Mouse (Mus musculus): ENCODE data around the gene Krt5. TPM values are rescaled to one million over a fixed set of nuclear protein-coding genes. Genes with fewer than 3 reads are reported as not detected.

The Krt5 gene
- polyA plus RNA-seq (2015; fragmentation: Nextera tagmentation; extraction: Ambion mirVana) = 0.08 TPM in 1 of 2 replicates, not detected in the other

- no peak within 1 kb of the TSS for H3K27ac ChIP-seq (ENCODE audit: low read length)
- no peak within 1 kb of the TSS for H3K9ac ChIP-seq (ENCODE audit: low read depth, low read length)
- H3K4me2 ChIP-seq (ENCODE audit: low read length) = no peak within 1 kb of the TSS
- WGBS = 82% methylated on average over 13 of the region's 13 CpGs
- no peak for ATAC-seq
- H3K9me3 ChIP-seq (replicated peaks; ENCODE audit: control insufficient read depth, low read length, poor library complexity, severe bottlenecking) = no peaks in the 10 kb centered on the region
- no peaks in the 10 kb centered on the region for H3K36me3 ChIP-seq (ENCODE audit: control insufficient read depth, insufficient read depth, low read length)
- H3K4me3 ChIP-seq (ENCODE audit: low read depth, low read length) = no peak within 1 kb of the TSS
- no peaks in the 10 kb centered on the region for H3K4me1 ChIP-seq (ENCODE audit: control insufficient read depth, insufficient read depth, low read length)
- H3K27me3 ChIP-seq (ENCODE audit: control insufficient read depth, insufficient read depth, low read depth, low read length) = no peaks in the 10 kb centered on the region
Measured at GRCm38 (mm10) chr15:101712720-101713119, at the start of gene Krt5. Gene Krt5 (minus strand): TSS chr15:101712898.

GRCm38 (mm10) chr15:101742711-101743110, 30.0 kb upstream of the Krt5 start, which contains the start of gene Krt71:
Gene Krt71 (minus strand): TSS chr15:101743109.
- Histone ChIP-seq H3K27ac (ENCODE audit: low read length) (no peak within 1 kb of the TSS), H3K27me3 (ENCODE audit: control insufficient read depth, insufficient read depth, low read depth, low read length) (no peaks in the 10 kb centered on the region; the same call in 1 of the 2 replicates), H3K9ac (ENCODE audit: low read depth, low read length) (no peak within 1 kb of the TSS), H3K4me3 (ENCODE audit: low read depth, low read length) (no peak within 1 kb of the TSS), H3K4me2 (ENCODE audit: low read length) (no peak within 1 kb of the TSS), H3K4me1 (ENCODE audit: control insufficient read depth, insufficient read depth, low read length) (no peaks in the 10 kb centered on the region), H3K36me3 (ENCODE audit: control insufficient read depth, insufficient read depth, low read length) (no peaks in the 10 kb centered on the region), H3K9me3 (replicated peaks; ENCODE audit: control insufficient read depth, low read length, poor library complexity, severe bottlenecking) (no peaks in the 10 kb centered on the region)
- WGBS = 58% methylated on average over 14 of the region's 14 CpGs
- ATAC-seq = no peak

- no peaks in the 10 kb centered on the region for H3K4me1 ChIP-seq (ENCODE audit: control insufficient read depth, insufficient read depth, low read length)
- no peaks in the 10 kb centered on the region; the same call in 1 of the 2 replicates for H3K27me3 ChIP-seq (ENCODE audit: control insufficient read depth, insufficient read depth, low read depth, low read length)
- H3K4me3 ChIP-seq (ENCODE audit: low read depth, low read length) = no peak overlapping the region
- ATAC-seq = no peak
- no peak overlapping the region for H3K27ac ChIP-seq (ENCODE audit: low read length)
- no peak overlapping the region for H3K4me2 ChIP-seq (ENCODE audit: low read length)
- H3K36me3 ChIP-seq (ENCODE audit: control insufficient read depth, insufficient read depth, low read length) = no peaks in the 10 kb centered on the region
- no peak overlapping the region for H3K9ac ChIP-seq (ENCODE audit: low read depth, low read length)
- WGBS = 69% methylated on average over 7 of the region's 7 CpGs
- H3K9me3 ChIP-seq (replicated peaks; ENCODE audit: control insufficient read depth, low read length, poor library complexity, severe bottlenecking) = no peaks in the 10 kb centered on the region
Measured at GRCm38 (mm10) chr15:101737786-101738185, 25.1 kb upstream of the Krt5 start.

DNA sequence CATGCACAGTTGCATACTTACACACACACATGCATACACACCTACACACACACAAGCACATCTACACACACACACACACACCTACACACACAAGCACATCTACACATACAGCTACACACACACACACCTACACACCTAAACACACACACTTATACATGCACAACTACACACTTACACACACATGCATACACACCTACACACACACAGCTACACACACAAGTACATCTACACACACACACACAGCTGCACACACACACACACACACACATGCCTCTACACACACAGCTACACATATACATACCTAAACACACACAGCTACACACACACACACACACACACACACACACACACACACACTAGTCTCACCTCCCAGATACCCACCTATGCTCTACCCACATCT, 18.0 kb upstream of the Krt5 start:
- H3K4me2 ChIP-seq (ENCODE audit: low read length) = no peak overlapping the region
- no peaks in the 10 kb centered on the region for H3K36me3 ChIP-seq (ENCODE audit: control insufficient read depth, insufficient read depth, low read length)
- H3K27ac ChIP-seq (ENCODE audit: low read length) = no peak overlapping the region
- no peaks in the 10 kb centered on the region for H3K9me3 ChIP-seq (replicated peaks; ENCODE audit: control insufficient read depth, low read length, poor library complexity, severe bottlenecking)
- no peak overlapping the region for H3K9ac ChIP-seq (ENCODE audit: low read depth, low read length)
- ATAC-seq = no peak
- H3K4me3 ChIP-seq (ENCODE audit: low read depth, low read length) = no peak overlapping the region
- no peaks in the 10 kb centered on the region for H3K27me3 ChIP-seq (ENCODE audit: control insufficient read depth, insufficient read depth, low read depth, low read length)
- H3K4me1 ChIP-seq (ENCODE audit: control insufficient read depth, insufficient read depth, low read length) = no peaks in the 10 kb centered on the region

DNA sequence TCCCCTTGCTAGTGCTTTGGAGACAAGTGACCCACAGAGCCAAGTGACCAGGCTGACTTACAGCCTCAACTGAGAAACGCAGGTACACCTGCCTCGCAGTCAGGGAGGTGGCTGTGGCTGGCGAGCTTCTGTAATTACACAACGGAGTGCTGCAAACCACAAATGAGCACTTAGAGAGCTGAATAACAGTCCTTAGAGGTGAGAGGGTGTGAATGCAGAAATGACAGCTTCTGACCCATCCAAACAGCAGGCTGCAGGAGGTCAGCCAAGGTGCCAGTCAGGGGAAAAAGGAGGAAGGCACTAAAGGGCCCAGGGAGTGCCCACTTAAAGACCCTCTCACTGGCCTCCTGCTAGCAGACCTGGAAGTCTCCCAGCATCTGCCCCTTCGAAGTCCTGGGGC, 12.0 kb upstream of the Krt5 start:
- ATAC-seq = no peak
- no peak overlapping the region for H3K9ac ChIP-seq (ENCODE audit: low read depth, low read length)
- 78% methylated on average over 5 of the region's 5 CpGs for WGBS
- H3K27me3 ChIP-seq (ENCODE audit: control insufficient read depth, insufficient read depth, low read depth, low read length) = no peaks in the 10 kb centered on the region
- H3K27ac ChIP-seq (ENCODE audit: low read length) = no peak overlapping the region
- H3K4me3 ChIP-seq (ENCODE audit: low read depth, low read length) = no peak overlapping the region
- no peaks in the 10 kb centered on the region for H3K4me1 ChIP-seq (ENCODE audit: control insufficient read depth, insufficient read depth, low read length)
- H3K9me3 ChIP-seq (replicated peaks; ENCODE audit: control insufficient read depth, low read length, poor library complexity, severe bottlenecking) = no peaks in the 10 kb centered on the region
- no peak overlapping the region for H3K4me2 ChIP-seq (ENCODE audit: low read length)
- H3K36me3 ChIP-seq (ENCODE audit: control insufficient read depth, insufficient read depth, low read length) = no peaks in the 10 kb centered on the region

DNA sequence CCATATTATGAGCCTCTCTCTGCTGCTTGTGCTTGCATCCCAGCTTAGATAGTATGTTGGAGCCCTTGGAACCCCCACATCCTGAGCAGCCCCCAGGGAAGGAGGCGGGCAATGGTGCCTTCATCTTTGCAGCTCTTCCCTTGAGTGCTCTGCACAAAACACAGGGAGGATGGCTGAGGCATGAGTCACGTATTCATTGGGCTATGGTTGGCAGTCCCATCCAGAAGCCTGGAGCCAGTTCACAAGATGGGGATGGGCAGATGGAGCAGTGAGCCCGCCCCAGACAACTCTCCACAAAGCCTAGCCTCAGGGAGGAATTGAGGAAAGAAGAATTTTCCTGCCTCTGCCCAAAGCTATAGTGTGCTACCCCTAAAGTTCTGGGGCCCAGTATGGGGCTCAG, 3.1 kb upstream of the Krt5 start:
- no peaks in the 10 kb centered on the region for H3K36me3 ChIP-seq (ENCODE audit: control insufficient read depth, insufficient read depth, low read length)
- WGBS = 69% methylated on average over 3 of the region's 3 CpGs
- H3K9me3 ChIP-seq (replicated peaks; ENCODE audit: control insufficient read depth, low read length, poor library complexity, severe bottlenecking) = no peaks in the 10 kb centered on the region
- ATAC-seq = no peak
- no peak overlapping the region for H3K27ac ChIP-seq (ENCODE audit: low read length)
- no peaks in the 10 kb centered on the region for H3K4me1 ChIP-seq (ENCODE audit: control insufficient read depth, insufficient read depth, low read length)
- H3K4me2 ChIP-seq (ENCODE audit: low read length) = no peak overlapping the region
- no peaks in the 10 kb centered on the region for H3K27me3 ChIP-seq (ENCODE audit: control insufficient read depth, insufficient read depth, low read depth, low read length)
- H3K9ac ChIP-seq (ENCODE audit: low read depth, low read length) = no peak overlapping the region
- H3K4me3 ChIP-seq (ENCODE audit: low read depth, low read length) = no peak overlapping the region

DNA sequence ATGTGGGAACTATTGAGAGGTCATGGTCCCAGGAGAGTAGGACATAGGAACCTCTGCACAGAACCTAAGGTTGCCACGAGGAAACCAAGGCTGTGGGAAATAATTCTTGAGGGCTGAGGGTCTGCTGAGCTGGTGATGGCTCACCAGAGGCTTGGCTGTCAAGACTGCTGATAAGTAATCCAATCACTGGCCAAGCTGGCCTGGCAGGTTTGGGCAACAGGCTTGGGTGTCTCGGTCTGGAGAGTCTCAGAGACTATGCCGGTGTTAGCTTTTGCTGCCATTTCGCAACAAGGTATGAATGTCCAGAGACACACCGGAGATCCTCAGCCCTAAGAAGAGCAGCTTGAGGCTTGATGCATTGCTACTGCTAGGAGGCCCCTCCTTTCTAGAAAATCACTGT, 1.7 kb upstream of the Krt5 start:
- H3K4me3 ChIP-seq (ENCODE audit: low read depth, low read length) = no peak overlapping the region
- no peaks in the 10 kb centered on the region for H3K36me3 ChIP-seq (ENCODE audit: control insufficient read depth, insufficient read depth, low read length)

GRCm38 (mm10) chr15:101713731-101714130, 1.0 kb upstream of the Krt5 start:
- Histone ChIP-seq H3K9me3 (replicated peaks; ENCODE audit: control insufficient read depth, low read length, poor library complexity, severe bottlenecking) (no peaks in the 10 kb centered on the region), H3K4me3 (ENCODE audit: low read depth, low read length) (no peak overlapping the region), H3K9ac (ENCODE audit: low read depth, low read length) (no peak overlapping the region), H3K4me2 (ENCODE audit: low read length) (no peak overlapping the region), H3K27me3 (ENCODE audit: control insufficient read depth, insufficient read depth, low read depth, low read length) (no peaks in the 10 kb centered on the region), H3K4me1 (ENCODE audit: control insufficient read depth, insufficient read depth, low read length) (no peaks in the 10 kb centered on the region), H3K27ac (ENCODE audit: low read length) (no peak overlapping the region), H3K36me3 (ENCODE audit: control insufficient read depth, insufficient read depth, low read length) (no peaks in the 10 kb centered on the region)
- no peak for ATAC-seq
- WGBS = 71% methylated on average over 8 of the region's 8 CpGs

More for the DNA sequence above, 1.7 kb upstream of the Krt5 start:
- no peaks in the 10 kb centered on the region for H3K4me1 ChIP-seq (ENCODE audit: control insufficient read depth, insufficient read depth, low read length)
- no peak for ATAC-seq
- 88% methylated on average over 5 of the region's 5 CpGs for WGBS
- no peak overlapping the region for H3K4me2 ChIP-seq (ENCODE audit: low read length)
- H3K9ac ChIP-seq (ENCODE audit: low read depth, low read length) = no peak overlapping the region
- no peak overlapping the region for H3K27ac ChIP-seq (ENCODE audit: low read length)
- no peaks in the 10 kb centered on the region for H3K9me3 ChIP-seq (replicated peaks; ENCODE audit: control insufficient read depth, low read length, poor library complexity, severe bottlenecking)
- no peaks in the 10 kb centered on the region for H3K27me3 ChIP-seq (ENCODE audit: control insufficient read depth, insufficient read depth, low read depth, low read length)

GRCm38 (mm10) chr15:101708683-101709082, 4.0 kb downstream of the Krt5 start:
- H3K4me3 ChIP-seq (ENCODE audit: low read depth, low read length) = no peak overlapping the region
- H3K9ac ChIP-seq (ENCODE audit: low read depth, low read length) = no peak overlapping the region
- H3K36me3 ChIP-seq (ENCODE audit: control insufficient read depth, insufficient read depth, low read length) = no peaks in the 10 kb centered on the region
- H3K4me1 ChIP-seq (ENCODE audit: control insufficient read depth, insufficient read depth, low read length) = no peaks in the 10 kb centered on the region
- WGBS = 70% methylated on average over 11 of the region's 11 CpGs
- ATAC-seq = no peak
- H3K9me3 ChIP-seq (replicated peaks; ENCODE audit: control insufficient read depth, low read length, poor library complexity, severe bottlenecking) = no peaks in the 10 kb centered on the region
- no peak overlapping the region for H3K4me2 ChIP-seq (ENCODE audit: low read length)
- no peaks in the 10 kb centered on the region for H3K27me3 ChIP-seq (ENCODE audit: control insufficient read depth, insufficient read depth, low read depth, low read length)
- H3K27ac ChIP-seq (ENCODE audit: low read length) = no peak overlapping the region
